ENCODE assay signal across 8 mouse cellular contexts in the genomic region with DNA sequence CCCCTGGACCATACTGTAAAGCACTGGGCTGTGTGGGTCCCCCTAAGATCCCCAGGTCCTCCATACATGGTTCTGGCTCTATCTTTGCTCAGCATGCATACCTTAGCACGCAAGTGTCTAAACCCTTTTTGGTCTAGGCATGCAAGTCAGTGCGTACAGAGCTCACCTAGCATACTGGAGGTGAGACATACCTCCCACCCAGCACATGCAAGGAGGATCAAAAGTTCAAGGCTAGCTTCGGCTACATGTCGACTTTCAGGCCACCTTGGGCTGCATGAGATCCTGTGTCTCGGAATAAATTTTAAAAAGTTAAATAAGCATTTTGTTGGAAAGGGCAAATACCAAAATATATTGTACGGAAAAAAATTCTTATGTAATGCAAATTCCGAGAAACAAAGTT. TPM values are rescaled to one million over a fixed set of nuclear protein-coding genes. Genes with fewer than 3 reads are reported as not detected.
A peak's percentile ranks its signal among the peaks of the same experiment; 100 is the strongest.
DNase-seq lines count a peak whose midpoint lies in the region; ATAC-seq and TF ChIP-seq lines count a peak whose summit lies in the region.

No protein-coding gene starts in this region.

- peak overlapping the region; percentile 51 for H3K4me2 ChIP-seq in forebrain, embryonic 12.5 days
- H3K4me2 ChIP-seq in limb, embryonic 15.5 days: peak overlapping the region; percentile 48

- peak overlapping the region; percentile 8; the same call in 1 of the 2 replicates for H3K27ac ChIP-seq in forebrain, embryonic 12.5 days
- no peak overlapping the region for H3K27ac ChIP-seq in limb, embryonic 15.5 days
- H3K27ac ChIP-seq in small intestine, adult 2 months (ENCODE audit: insufficient read depth, low read depth, low read length): no peak overlapping the region

- no peaks in the 10 kb centered on the region for H3K36me3 ChIP-seq in forebrain, embryonic 12.5 days (replicated peaks)
- no peaks in the 10 kb centered on the region for H3K36me3 ChIP-seq in limb, embryonic 15.5 days
- no peaks in the 10 kb centered on the region for H3K36me3 ChIP-seq in small intestine, adult 2 months (ENCODE audit: control insufficient read depth, insufficient read depth, low read length)

- DNase-seq in lung, adult 2 months: no peak
- no peak for DNase-seq in lung, postnatal 10 days
- DNase-seq in B cell, adult 2 months: no peak
- DNase-seq in layer of hippocampus, adult 11-12 months (ENCODE audit: low spot score): no peak
- no peak for DNase-seq in layer of hippocampus, adult 8-10 months (ENCODE audit: low spot score in 2 of 2)

- no peak for TF ChIP-seq CTCF in lung, adult 2 months (IDR thresholded peaks at IDR 0.05; ENCODE audit: insufficient read depth, low read length)
- no peak for TF ChIP-seq CTCF in small intestine, adult 2 months (IDR thresholded peaks at IDR 0.05; ENCODE audit: extremely low read depth, insufficient read length, insufficient replicate concordance, low read depth, low read length)

- 28% methylated on average over 7 of the region's 7 CpGs for WGBS in lung, adult 2 months
- 40% methylated on average over 7 of the region's 7 CpGs for WGBS in forebrain, embryonic 12.5 days
- WGBS in limb, embryonic 15.5 days: 38% methylated on average over 7 of the region's 7 CpGs
- 30% methylated on average over 7 of the region's 7 CpGs for WGBS in small intestine, adult 2 months

- peak; percentile 47 for ATAC-seq in forebrain, embryonic 12.5 days (ENCODE audit: low FRiP score)
- ATAC-seq in limb, embryonic 15.5 days (ENCODE audit: insufficient number of reproducible peaks, low FRiP score, low TSS enrichment, low read depth): 0 out of 2 replicates have a peak, but pooled peaks have one; percentile 30

- no peak overlapping the region for H3K9ac ChIP-seq in forebrain, embryonic 12.5 days
- H3K9ac ChIP-seq in limb, embryonic 15.5 days: no peak overlapping the region

- no peaks in the 10 kb centered on the region; the same call in 1 of the 2 replicates for H3K4me1 ChIP-seq in lung, adult 2 months (ENCODE audit: control insufficient read depth, insufficient read depth, low read length)
- H3K4me1 ChIP-seq in forebrain, embryonic 12.5 days: peaks cover 4% of the 10 kb centered on the region
- peaks cover 5% of the 10 kb centered on the region; the same call in 1 of the 2 replicates for H3K4me1 ChIP-seq in limb, embryonic 15.5 days
- H3K4me1 ChIP-seq in small intestine, adult 2 months (ENCODE audit: control insufficient read depth, insufficient read depth, insufficient read length, low read length): peaks cover 13% of the 10 kb centered on the region; the same call in 1 of the 2 replicates

- peak overlapping the region; percentile 34 for H3K4me3 ChIP-seq in lung, adult 2 months (replicated peaks; ENCODE audit: extremely low read depth, low read depth, low read length)
- H3K4me3 ChIP-seq in forebrain, embryonic 12.5 days (replicated peaks): peak overlapping the region; percentile 29; the same call in 1 of the 2 replicates
- H3K4me3 ChIP-seq in limb, embryonic 15.5 days: peak overlapping the region; percentile 36
- peak overlapping the region; percentile 43 for H3K4me3 ChIP-seq in small intestine, adult 2 months (ENCODE audit: low read depth, low read length)

- no peaks in the 10 kb centered on the region for H3K9me3 ChIP-seq in forebrain, embryonic 12.5 days
- H3K9me3 ChIP-seq in limb, embryonic 15.5 days: no peaks in the 10 kb centered on the region

- H3K27me3 ChIP-seq in forebrain, embryonic 12.5 days: no peaks in the 10 kb centered on the region
- no peaks in the 10 kb centered on the region for H3K27me3 ChIP-seq in limb, embryonic 15.5 days
- no peaks in the 10 kb centered on the region for H3K27me3 ChIP-seq in small intestine, adult 2 months (ENCODE audit: control insufficient read depth, insufficient read depth, low read length)

- no peak for TF ChIP-seq POLR2A in lung, adult 2 months (IDR thresholded peaks at IDR 0.05; ENCODE audit: borderline replicate concordance, extremely low read depth, low read depth, low read length)
- TF ChIP-seq POLR2A in small intestine, adult 2 months (IDR thresholded peaks at IDR 0.05; ENCODE audit: low read depth, low read length): no peak

RNA-seq across cellular contexts. Expression of a gene that starts 10.4 kb away (rescaled TPM):
- 53.0 and 58.6 TPM in 2 replicates for polyA plus RNA-seq in lung, adult 2 months (2012; rRNA removed)
- 54.8 and 62.3 TPM in 2 replicates for polyA plus RNA-seq in forebrain, embryonic 12.5 days (2016; fragmentation: Nextera tagmentation; extraction: Ambion mirVana)
- polyA plus RNA-seq in limb, embryonic 15.5 days (2015; fragmentation: Nextera tagmentation; extraction: Ambion mirVana): 50.5 and 53.2 TPM in 2 replicates
- polyA plus RNA-seq in small intestine, adult 2 months (2012; rRNA removed): 23.9 and 37.6 TPM in 2 replicates
- total RNA-seq in layer of hippocampus, adult 8-10 months (2022): 10 to 100 TPM; 49.4 to 59.0 (median 51.7) TPM

RNA-seq across cellular contexts. Expression of a gene that starts 23.8 kb away (rescaled TPM):
- polyA plus RNA-seq in lung, adult 2 months (2012; rRNA removed): 5.0 and 8.2 TPM in 2 replicates
- polyA plus RNA-seq in forebrain, embryonic 12.5 days (2016; fragmentation: Nextera tagmentation; extraction: Ambion mirVana): 37.4 and 43.0 TPM in 2 replicates
- polyA plus RNA-seq in limb, embryonic 15.5 days (2015; fragmentation: Nextera tagmentation; extraction: Ambion mirVana): 32.4 and 33.0 TPM in 2 replicates
- polyA plus RNA-seq in small intestine, adult 2 months (2012; rRNA removed): 28.5 and 33.5 TPM in 2 replicates
- 100 to 1,000 TPM in 2 of 4 experiments, 10 to 100 TPM in 2; 89.5 to 105 (median 95.6) TPM for total RNA-seq in layer of hippocampus, adult 8-10 months (2022)

RNA-seq across cellular contexts. Expression of a gene that starts 31.3 kb away (rescaled TPM):
- polyA plus RNA-seq in lung, adult 2 months (2012; rRNA removed): 11.1 and 13.4 TPM in 2 replicates
- polyA plus RNA-seq in forebrain, embryonic 12.5 days (2016; fragmentation: Nextera tagmentation; extraction: Ambion mirVana): 16.5 and 17.1 TPM in 2 replicates
- 9.0 and 9.2 TPM in 2 replicates for polyA plus RNA-seq in limb, embryonic 15.5 days (2015; fragmentation: Nextera tagmentation; extraction: Ambion mirVana)
- 10.1 and 13.2 TPM in 2 replicates for polyA plus RNA-seq in small intestine, adult 2 months (2012; rRNA removed)
- total RNA-seq in layer of hippocampus, adult 8-10 months (2022): 10 to 100 TPM; 13.2 to 13.5 (median 13.4) TPM
